Mouse (Mus musculus) brain, embryonic 14.5 days (tissue): ENCODE measurements around the gene Vkorc1.

Source experiments
- CTCF ChIP-seq: fragments of 200-500 bp; IDR thresholded peaks from 2 replicates; pipeline ENCODE4 v1.5.1; 2012; ENCODE audit warnings: inconsistent platforms, mild to moderate bottlenecking, moderate library complexity, borderline replicate concordance; ENCODE audit not compliant: insufficient read depth, insufficient read length; ENCODE audit errors: extremely low read depth
- POLR2A ChIP-seq: fragments of 200-500 bp; IDR thresholded peaks from 2 replicates; pipeline ENCODE4 v1.6.1; 2012; ENCODE audit warnings: mild to moderate bottlenecking, inconsistent platforms, borderline replicate concordance; ENCODE audit not compliant: poor library complexity, insufficient read depth, insufficient read length, severe bottlenecking; ENCODE audit errors: extremely low read depth

- TF ChIP-seq POLR2A (no peak), CTCF (no peak)
These were observed 35.2 kb upstream of the Vkorc1 start for GRCm38 (mm10) chr7:127930636-127931035.
